Mouse (Mus musculus): Measurements from ENCODE around the gene Dbt. TPM values are rescaled to one million over a fixed set of nuclear protein-coding genes. Genes with fewer than 3 reads are reported as not detected.
"Not testable (repeated sequence)": the region's sequence is repeated elsewhere in the genome, so short reads cannot be mapped to it uniquely, and the experiment has no call there.

Gene Dbt
- polyA plus RNA-seq, 1 experiment = 19.2 TPM

DNA sequence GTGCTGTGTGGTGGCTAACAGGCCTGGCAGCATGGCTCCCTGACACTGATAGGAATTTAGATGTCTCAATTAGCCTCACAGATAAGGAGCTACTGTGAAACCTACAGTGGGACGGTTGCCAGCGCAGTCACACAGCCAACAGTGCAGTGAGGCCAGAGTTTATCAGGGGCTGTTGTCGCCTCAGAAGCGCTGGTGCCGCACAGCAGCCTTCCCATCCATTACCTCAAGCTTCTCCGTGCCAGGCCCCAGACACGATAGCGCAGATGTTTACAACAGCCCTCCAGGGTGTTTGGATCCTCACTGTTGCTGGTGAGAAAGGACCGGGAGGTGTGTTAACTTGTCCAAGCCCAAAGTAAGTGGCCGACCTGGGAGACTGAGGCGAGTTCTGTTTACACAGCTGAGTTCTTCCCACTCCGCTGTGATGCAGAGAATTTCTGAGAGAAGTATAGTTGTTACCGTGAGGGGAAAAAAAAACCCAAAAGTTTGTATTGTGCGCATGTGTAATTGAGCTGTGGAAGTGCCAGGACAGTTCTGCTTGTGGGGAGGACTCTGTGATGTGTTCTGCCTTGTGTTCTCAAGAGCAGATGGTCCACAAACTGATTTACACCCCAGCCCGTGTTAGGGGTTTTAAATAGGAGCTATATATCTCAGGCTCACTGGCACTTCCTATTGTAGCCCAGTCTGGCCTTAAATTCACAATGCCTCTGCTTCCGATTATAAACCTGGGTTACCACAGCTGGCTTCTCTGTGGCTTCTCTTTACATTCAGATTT lies 23.7 kb downstream of the Dbt start:
- no peak overlapping the region for H3K27ac ChIP-seq (ENCODE audit: insufficient read depth, low read length)
- H3K4me3 ChIP-seq (ENCODE audit: insufficient read depth, low read length) = no peak overlapping the region
- TF ChIP-seq POLR2A (IDR thresholded peaks at IDR 0.05; ENCODE audit: extremely low read depth, insufficient read depth, low read length) = no peak
- TF ChIP-seq CTCF (IDR thresholded peaks at IDR 0.05; ENCODE audit: extremely low read depth, insufficient read depth, low read length) = no peak
- no peaks in the 10 kb centered on the region for H3K4me1 ChIP-seq (ENCODE audit: control insufficient read depth, insufficient read depth, low read length)

DNA sequence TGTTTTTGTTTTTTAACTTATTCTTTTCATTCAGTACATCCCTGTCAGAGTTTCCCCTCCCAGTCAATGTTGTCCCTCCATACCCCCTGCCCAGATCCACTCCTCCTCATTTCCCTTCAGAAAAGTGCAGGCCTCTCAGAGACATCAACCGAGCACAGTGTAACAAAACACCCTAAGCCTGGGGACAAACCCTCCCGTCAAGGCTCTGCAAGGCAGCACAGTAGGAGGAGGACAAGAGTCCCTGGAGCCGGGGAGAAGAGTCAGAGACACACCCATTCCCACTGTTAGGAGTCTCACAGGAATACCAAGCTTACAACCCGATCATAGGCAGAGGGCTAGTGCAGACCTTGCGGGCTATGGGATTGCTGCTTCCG lies 24.3 kb downstream of the Dbt start:
- TF ChIP-seq CTCF (IDR thresholded peaks at IDR 0.05; ENCODE audit: extremely low read depth, insufficient read depth, low read length) (no peak), POLR2A (IDR thresholded peaks at IDR 0.05; ENCODE audit: extremely low read depth, insufficient read depth, low read length) (no peak)
- no peak overlapping the region for H3K27ac ChIP-seq (ENCODE audit: insufficient read depth, low read length)

DNA sequence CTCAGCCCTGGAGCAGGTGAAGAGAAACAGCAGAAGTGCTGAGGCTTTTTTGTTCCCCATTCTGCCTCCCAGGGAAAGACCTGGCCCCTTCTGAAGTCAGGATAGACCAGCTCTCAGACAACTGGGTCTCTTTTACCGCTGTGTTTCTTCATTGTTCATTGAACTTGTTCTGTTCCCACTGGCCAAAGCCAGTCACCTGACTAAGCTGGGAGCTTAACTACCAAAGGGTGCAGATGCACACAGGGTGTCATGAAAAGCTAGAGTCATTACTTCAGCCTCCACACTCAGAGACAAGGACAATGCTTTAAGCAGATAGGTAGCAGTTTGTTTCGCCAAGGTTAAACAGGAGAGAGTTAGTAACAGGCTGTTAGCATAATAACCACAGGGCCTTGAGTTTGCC lies 29.2 kb downstream of the Dbt start:
- Histone ChIP-seq H3K4me1 (ENCODE audit: control insufficient read depth, insufficient read depth, low read length) (no peaks in the 10 kb centered on the region), H3K27ac (ENCODE audit: insufficient read depth, low read length) (no peak overlapping the region), H3K4me3 (ENCODE audit: insufficient read depth, low read length) (no peak overlapping the region)
- TF ChIP-seq POLR2A (IDR thresholded peaks at IDR 0.05; ENCODE audit: extremely low read depth, insufficient read depth, low read length) = no peak

More for the DNA sequence above, 24.3 kb downstream of the Dbt start:
- Histone ChIP-seq H3K4me1 (ENCODE audit: control insufficient read depth, insufficient read depth, low read length) (no peaks in the 10 kb centered on the region), H3K4me3 (ENCODE audit: insufficient read depth, low read length) (no peak overlapping the region)

DNA sequence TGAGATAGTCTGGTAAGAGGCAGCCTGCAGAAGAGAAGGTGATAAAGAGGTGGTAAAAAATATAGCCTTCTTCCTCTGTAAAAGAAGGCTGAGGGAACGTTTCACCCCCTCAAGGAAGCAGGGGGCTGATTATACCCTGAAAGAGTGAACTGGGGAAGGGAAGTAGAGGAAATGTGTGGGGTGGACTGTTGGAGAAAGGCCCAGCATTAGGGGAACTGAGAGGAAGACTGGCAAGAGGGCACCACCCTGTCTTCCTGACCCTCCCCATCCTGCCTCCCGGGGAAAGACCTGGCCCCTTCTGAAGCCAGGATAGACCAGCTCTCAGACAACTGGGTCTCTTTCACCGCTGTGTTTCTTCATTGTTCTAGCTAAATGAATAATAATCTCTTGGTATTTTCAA lies 29.7 kb downstream of the Dbt start:
- TF ChIP-seq CTCF (IDR thresholded peaks at IDR 0.05; ENCODE audit: extremely low read depth, insufficient read depth, low read length) (no peak), POLR2A (IDR thresholded peaks at IDR 0.05; ENCODE audit: extremely low read depth, insufficient read depth, low read length) (no peak)

DNA sequence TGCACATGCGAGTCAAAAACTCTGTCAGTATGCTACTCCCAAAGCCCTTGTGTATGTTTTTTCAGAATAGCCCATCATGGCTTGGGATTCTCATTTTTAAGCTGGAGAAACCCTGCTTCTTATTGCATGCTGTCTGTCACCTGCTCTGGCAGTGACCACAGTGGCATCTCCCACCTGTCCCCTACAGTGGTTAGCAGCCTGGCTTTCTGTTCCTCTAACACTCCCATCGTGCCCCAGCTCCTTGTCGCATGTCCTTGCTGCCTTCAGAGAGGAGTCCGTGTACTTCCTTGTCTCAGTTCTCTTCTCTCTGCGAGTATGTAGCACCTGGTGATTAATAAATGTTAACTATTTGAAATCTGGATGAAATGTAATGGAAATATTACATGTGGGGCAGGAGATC lies 34.6 kb downstream of the Dbt start:
- no peak overlapping the region for H3K4me3 ChIP-seq (ENCODE audit: insufficient read depth, low read length)
- TF ChIP-seq POLR2A (IDR thresholded peaks at IDR 0.05; ENCODE audit: extremely low read depth, insufficient read depth, low read length) = no peak
- no peak overlapping the region for H3K27ac ChIP-seq (ENCODE audit: insufficient read depth, low read length)
- H3K4me1 ChIP-seq (ENCODE audit: control insufficient read depth, insufficient read depth, low read length) = no peaks in the 10 kb centered on the region

More for the DNA sequence above, 29.7 kb downstream of the Dbt start:
- H3K4me1 ChIP-seq (ENCODE audit: control insufficient read depth, insufficient read depth, low read length) = no peaks in the 10 kb centered on the region
- no peak overlapping the region for H3K4me3 ChIP-seq (ENCODE audit: insufficient read depth, low read length)
- no peak overlapping the region for H3K27ac ChIP-seq (ENCODE audit: insufficient read depth, low read length)

DNA sequence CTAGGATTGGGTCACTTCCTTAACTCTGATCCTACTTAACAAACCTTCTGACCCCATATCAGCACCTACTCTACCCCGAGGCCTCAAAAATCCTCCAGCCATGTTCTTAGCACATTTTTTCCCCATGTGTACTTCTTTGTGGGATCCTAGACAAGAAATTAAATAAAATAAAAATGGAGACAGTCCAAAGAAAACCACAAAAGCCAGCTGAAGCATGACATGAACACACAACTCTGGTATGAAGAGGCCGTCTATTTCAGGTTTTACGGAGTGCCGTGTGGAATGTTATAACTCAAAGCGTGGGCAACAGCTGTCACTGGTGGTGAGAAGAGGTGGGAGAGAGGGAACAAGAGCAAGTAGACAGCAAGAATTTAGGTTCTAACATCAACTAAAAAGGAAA lies 38.5 kb downstream of the Dbt start:
- H3K4me1 ChIP-seq (ENCODE audit: control insufficient read depth, insufficient read depth, low read length) = no peaks in the 10 kb centered on the region
- no peak overlapping the region for H3K4me3 ChIP-seq (ENCODE audit: insufficient read depth, low read length)
- no peak overlapping the region for H3K27ac ChIP-seq (ENCODE audit: insufficient read depth, low read length)
- no peak for TF ChIP-seq CTCF (IDR thresholded peaks at IDR 0.05; ENCODE audit: extremely low read depth, insufficient read depth, low read length)
- TF ChIP-seq POLR2A (IDR thresholded peaks at IDR 0.05; ENCODE audit: extremely low read depth, insufficient read depth, low read length) = no peak

DNA sequence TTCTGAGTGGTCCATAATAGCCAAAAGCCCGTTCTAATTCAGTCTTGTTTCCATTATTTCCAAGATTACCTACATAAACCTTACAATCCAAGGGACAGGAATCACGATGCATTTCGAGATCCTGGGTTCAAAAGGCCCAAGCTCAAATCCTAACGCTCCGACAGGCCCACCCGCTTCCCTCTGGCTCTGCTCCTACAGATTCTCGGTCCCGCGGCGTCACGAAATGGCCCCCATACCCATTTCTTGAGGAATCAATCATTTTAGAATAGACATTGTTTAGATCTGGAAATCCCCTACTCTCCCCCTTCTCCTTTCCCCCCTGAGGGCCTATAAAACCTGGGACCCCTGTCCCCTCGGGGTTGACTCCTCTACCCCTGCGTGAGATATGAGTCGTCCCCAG lies 48.4 kb downstream of the Dbt start:
- not testable (repeated sequence) for H3K4me1 ChIP-seq (ENCODE audit: control insufficient read depth, insufficient read depth, low read length); H3K4me3 ChIP-seq (ENCODE audit: insufficient read depth, low read length); H3K27ac ChIP-seq (ENCODE audit: insufficient read depth, low read length)

DNA sequence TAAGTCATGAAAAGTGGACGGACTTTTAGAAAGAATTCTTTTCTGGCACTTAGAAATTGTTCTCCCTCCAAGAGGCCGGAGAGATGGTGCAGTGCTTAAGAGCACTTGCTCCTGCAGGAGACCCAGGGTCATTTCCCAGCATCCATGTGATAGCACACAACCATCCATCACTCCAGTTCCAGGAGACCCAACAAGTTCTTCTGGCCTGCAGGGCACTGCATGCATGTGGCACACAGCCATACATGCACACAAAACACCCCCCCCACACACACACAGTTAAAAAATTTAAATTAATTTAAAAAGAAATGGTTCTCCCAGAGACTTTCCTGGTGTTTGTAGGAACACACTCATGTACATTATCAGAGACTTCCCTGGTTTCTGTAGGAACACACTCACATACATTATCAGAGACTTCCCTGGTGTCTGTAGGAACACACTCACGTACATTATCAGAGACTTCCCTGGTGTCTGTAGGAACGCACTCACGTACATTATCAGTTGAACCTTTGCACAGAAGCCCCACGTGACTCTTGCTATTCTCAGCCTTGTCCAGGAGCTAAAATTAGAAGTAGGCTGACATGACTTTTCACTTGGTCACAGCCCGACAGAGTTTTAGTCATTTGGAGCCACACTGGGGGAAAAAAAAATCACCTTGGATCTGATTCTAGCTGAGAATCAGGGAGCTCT lies 49.7 kb downstream of the Dbt start, which contains the start of gene Lrrc39:
Lrrc39 (plus strand) TSS at position 566 of the 687 bp plus-strand sequence.
- Histone ChIP-seq H3K4me3 (ENCODE audit: insufficient read depth, low read length) (no peak within 1 kb of the TSS), H3K27ac (ENCODE audit: insufficient read depth, low read length) (no peak within 1 kb of the TSS), H3K4me1 (ENCODE audit: control insufficient read depth, insufficient read depth, low read length) (no peaks in the 10 kb centered on the region)
- no peak for TF ChIP-seq POLR2A (IDR thresholded peaks at IDR 0.05; ENCODE audit: extremely low read depth, insufficient read depth, low read length)
- no peak for TF ChIP-seq CTCF (IDR thresholded peaks at IDR 0.05; ENCODE audit: extremely low read depth, insufficient read depth, low read length)

DNA sequence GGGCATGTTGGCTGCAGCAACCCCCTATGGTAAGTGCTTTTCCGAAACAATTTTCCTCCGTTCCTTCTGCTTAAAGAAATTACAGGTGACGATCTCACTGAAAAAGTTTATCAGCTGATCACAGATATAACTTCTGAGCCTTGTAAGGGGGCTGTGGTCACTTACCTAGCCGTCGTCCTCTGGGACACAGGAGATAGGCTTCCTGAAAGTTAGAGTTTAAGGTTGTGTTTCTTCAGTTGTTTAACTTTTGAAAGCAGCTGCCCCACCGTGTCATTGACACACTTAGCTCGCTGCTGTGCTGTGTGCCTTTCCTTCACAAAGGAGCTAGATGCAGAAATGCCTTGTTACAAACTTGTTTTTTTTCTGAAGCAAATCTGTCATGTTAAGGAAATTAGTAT lies 50.2 kb downstream of the Dbt start:
- TF ChIP-seq CTCF (IDR thresholded peaks at IDR 0.05; ENCODE audit: extremely low read depth, insufficient read depth, low read length) (no peak), POLR2A (IDR thresholded peaks at IDR 0.05; ENCODE audit: extremely low read depth, insufficient read depth, low read length) (no peak)
- H3K4me1 ChIP-seq (ENCODE audit: control insufficient read depth, insufficient read depth, low read length) = no peaks in the 10 kb centered on the region
- H3K4me3 ChIP-seq (ENCODE audit: insufficient read depth, low read length) = no peak overlapping the region
- no peak overlapping the region for H3K27ac ChIP-seq (ENCODE audit: insufficient read depth, low read length)

DNA sequence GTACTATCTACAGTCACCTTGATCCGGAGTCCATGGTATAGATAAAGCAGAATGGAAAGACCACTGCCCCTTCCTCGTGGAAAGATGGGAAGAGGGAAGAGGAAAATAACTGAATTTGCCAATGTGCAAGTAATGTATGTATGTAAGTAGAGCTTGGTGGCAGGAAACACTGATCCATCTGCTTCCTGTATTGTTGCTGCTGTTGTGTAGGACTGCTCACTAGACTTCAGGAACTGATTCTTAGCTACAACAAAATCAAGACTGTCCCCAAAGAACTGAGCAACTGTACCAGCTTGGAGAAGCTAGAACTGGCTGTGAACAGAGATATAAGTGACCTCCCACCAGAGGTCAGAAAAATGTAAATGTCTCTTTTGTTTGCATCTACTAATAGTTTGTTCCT lies 57.8 kb downstream of the Dbt start:
- no peak overlapping the region for H3K27ac ChIP-seq (ENCODE audit: insufficient read depth, low read length)
- no peak overlapping the region for H3K4me3 ChIP-seq (ENCODE audit: insufficient read depth, low read length)
- TF ChIP-seq CTCF (IDR thresholded peaks at IDR 0.05; ENCODE audit: extremely low read depth, insufficient read depth, low read length) = no peak
- TF ChIP-seq POLR2A (IDR thresholded peaks at IDR 0.05; ENCODE audit: extremely low read depth, insufficient read depth, low read length) = no peak
- no peaks in the 10 kb centered on the region for H3K4me1 ChIP-seq (ENCODE audit: control insufficient read depth, insufficient read depth, low read length)
